Mouse (Mus musculus): Measurements from ENCODE around the gene Slc41a2. TPM values are rescaled to one million over a fixed set of nuclear protein-coding genes. Genes with fewer than 3 reads are reported as not detected.

The Slc41a2 gene
- total RNA-seq, 2 experiments from 2014 or later: 32.5 to 38.7 TPM

DNA sequence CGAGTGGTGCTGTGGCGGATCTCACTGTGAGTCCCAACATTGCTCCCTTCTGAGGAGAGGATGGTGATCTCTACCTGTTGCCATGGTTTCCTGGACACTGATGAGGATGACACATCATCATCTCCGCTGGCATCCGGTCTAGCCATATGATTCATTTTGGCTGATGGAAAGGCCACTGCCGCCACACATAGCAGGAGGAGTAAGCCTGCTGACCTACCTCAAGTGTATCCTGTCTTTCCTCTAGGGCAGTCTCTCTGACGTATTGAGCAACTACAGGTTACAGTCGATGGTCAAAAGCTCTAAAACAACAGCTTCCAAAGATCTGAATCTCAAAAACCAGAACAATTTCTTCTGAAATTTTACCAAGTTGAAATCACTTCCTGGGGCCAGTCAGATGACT, 16.8 kb downstream of the Slc41a2 start:
- intact Hi-C loops (cut with DNase I): no loop called here
- DNase-seq: no peak

DNA sequence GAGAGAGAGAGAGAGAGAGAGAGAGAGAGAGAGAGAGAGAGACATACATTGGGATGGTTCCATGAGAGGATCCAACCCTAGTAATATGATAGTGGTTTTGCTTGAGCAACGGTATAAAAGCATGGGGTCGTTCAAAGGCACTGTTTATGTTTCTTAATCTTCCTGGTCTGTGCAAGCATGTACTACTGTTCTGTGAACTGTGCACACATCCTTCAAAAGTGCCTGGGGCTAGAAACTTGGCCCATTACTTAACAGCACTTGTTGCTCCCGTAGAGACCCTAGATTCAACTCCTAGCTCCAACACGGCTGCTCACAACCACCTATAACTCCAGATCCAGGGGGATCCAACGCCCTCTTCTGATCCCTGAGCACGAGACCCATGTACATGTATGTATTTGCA, 17.3 kb downstream of the Slc41a2 start:
- intact Hi-C loops (cut with DNase I): no loop called here
- DNase-seq: no peak

DNA sequence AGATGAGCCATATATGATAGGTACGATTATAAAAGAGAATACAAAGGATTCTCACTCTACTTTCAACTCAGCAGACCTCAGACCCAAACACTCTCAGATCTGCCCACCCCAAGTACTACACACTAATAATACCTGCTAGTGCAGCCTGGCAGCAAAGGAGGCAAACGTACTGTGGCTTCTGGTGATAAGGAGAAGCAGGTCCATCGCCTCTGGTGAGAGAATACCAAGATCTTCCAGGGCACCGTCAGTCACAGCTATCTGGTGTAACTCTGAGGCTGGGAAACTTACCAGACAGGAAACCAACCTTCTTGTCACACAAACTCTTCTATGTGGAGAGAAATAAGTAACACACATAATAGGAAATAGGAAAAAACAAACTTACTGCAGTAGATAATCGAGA, 24.6 kb downstream of the Slc41a2 start:
- no peak for DNase-seq
- intact Hi-C loops (cut with DNase I): no loop called here

DNA sequence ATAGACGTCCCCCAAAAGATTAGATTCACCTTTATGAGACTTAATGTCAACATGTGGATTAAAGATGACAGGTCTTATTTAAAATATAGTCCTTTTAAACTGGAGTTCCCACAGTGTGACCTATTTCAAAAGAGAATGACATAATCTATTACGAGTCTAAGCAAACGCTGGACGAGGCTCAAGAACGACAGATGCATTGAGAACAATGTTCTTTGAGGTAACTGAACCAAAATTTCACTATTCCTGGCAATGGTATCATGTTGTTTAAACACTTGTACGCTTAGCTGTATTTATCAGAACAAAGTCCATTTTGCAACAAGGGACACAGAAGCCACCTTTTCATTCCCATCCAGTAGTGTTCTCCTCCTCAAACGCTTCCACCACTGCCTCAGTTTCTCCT, 27.3 kb downstream of the Slc41a2 start:
- intact Hi-C loops (cut with DNase I): no loop called here
- no peak for DNase-seq

DNA sequence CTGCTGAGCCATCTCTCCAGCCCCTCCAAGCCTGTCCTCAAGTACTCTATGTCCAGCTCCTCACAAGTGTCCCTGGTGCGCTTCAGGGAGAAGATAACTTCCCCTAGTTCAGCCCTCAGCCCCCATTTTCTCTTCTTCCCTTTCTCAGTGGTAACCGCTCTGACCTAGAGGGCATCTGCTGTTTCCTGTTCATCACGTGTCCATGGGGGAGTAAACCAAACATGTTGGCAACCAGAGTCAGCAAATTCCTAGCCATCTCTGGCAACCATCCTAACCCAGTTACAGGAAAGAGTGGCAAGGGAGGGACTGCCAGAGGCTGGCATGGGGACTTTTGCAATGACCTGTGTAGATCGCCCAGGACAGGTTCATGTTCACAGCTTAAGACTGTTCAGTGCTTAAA, 36.0 kb downstream of the Slc41a2 start:
- intact Hi-C loops (cut with DNase I): no loop called here
- DNase-seq: no peak

DNA sequence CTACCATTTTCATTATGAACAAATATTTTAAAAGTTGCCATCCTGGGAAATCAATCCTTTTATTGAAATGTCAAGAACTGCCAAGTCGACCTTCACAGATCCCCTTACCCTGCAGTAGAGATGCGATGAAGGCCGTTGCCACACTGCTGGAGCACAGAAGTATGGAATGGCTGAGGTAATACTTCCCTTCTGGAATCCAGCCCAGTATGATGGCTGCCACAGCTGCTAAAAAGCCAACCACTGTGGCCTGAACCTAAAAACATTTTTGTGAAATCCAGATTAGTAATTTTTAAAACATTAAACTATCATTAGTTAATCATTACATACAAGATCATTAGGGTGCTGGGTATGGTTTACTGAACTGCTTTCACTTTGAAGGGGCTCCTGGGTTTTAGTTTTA, 36.6 kb downstream of the Slc41a2 start:
- DNase-seq: no peak
- intact Hi-C loops (cut with DNase I): no loop called here

DNA sequence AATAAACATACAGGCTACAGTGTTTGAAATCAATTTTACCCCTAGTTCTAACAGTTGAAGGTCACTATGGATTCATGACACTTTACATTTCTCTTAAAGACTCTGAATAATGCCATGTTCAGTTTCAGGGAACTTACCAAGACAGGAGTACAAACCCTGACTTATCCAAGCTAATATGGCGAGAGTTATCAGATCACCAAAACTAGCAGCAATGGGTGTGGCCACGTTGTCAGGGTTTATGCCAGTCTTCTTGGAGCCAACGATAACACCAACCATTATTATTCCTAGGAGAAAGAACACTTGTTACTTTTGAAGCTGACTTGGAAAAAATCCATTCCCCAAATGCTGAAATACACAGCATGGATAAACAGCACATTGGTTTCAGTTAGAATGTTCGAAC, 40.7 kb downstream of the Slc41a2 start:
- intact Hi-C loops (cut with DNase I): no loop called here
- no peak for DNase-seq

DNA sequence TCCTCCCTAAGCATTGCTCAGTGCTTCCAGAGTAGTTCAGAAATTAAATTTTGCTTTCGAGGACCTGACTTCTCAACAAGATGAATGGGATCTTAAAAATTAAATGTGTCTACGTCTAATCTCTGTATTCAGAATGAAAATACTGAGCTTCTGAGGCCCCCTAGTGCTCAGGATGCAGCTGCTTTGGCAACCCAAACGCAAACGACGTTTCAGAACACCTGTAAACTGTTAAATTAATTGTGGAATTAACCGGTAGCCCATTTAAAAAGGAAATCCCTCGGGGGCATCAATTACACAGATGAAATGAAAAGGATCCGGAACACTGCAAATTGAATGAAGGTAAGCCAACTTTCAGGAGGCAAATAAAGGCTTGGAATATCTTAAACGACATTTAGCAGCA, 42.9 kb downstream of the Slc41a2 start:
- intact Hi-C loops (cut with DNase I): no loop called here
- no peak for DNase-seq

DNA sequence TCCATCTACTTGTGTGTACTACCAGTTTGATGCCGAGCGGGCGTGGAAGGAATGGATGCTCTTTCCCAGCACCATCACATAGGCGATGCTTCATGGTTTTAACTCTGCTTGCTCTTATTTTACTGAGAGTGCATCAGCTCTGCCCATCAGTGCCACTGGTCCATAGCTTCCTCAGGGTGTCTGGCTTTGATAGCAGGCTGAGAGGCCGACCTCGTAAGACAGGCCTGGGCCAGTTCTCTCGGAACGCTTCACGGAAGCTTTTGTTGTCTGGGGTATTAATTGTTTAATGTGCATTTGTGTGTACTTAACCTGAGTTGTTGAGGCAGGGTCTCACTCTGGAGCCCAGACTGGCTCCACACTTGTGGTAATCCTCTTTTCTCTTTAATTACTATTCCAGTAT, 44.3 kb downstream of the Slc41a2 start:
- DNase-seq: no peak
- intact Hi-C loops (cut with DNase I): no loop called here

DNA sequence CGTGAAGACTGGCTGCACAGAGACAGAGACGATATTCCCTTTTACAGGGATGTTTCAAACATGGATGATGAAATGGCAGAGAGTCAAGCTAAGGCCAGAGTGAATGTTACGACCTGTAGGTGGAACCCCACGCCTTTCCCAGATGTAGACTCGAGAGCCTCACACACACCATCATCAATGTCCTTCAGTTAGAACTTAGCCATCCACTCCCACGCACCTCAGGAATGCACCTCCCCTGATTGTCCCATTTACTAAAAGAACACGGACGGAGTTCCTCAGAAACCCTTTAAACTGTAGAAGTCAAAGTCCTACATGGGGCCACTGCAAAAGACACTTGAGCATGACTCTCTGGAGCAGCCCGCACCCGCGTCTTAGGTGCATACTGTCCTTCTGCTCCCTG, 46.0 kb downstream of the Slc41a2 start:
- no peak for DNase-seq
- intact Hi-C loops (cut with DNase I): no loop called here

DNA sequence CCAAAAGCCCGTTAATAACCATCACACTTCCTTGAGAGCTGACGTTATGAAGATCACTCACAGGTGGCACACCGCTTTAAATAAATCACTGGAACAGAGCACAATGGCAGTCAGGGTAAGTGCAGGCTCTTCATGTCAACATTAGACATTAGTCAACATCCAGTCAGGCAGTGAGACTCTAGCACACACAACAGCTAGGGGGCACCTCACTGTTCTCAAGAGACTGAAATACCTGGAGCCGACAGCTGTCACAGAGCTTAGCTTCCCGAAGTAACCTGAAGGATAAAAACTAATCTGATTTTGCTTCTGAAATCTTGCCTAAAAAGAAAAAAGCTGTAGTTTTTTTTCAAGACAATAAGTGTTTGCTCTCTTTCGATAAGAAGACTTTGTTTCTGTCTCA, 49.9 kb downstream of the Slc41a2 start:
- intact Hi-C loops (cut with DNase I): loop anchor here (5.0 kb wide), 1 partner anchor 381 kb away; no protein-coding TSS in a partner anchor

DNA sequence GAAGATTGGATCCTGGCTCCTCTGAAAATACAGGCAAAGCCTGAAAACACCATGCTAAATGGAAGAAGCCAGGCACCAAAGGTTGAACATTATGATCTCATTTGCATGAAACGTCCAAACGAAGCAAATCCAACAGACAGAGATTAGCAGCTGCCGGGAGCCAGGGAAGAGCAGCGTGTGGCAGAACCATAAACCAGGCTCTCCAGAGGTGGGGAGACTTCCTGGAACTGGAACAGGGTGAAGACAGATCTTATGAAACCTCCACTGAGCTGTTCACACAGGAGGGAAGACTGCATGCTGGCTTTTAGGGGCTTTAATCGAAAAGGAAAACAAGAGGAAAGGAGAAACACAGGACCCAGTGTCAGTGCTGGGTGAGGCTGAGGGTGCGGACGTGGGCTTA, 51.3 kb downstream of the Slc41a2 start:
- intact Hi-C loops (cut with DNase I): loop anchor here (5.0 kb wide), 1 partner anchor 379 kb away; no protein-coding TSS in a partner anchor
- DNase-seq: no peak

More for the DNA sequence above, 49.9 kb downstream of the Slc41a2 start:
- no peak for DNase-seq

DNA sequence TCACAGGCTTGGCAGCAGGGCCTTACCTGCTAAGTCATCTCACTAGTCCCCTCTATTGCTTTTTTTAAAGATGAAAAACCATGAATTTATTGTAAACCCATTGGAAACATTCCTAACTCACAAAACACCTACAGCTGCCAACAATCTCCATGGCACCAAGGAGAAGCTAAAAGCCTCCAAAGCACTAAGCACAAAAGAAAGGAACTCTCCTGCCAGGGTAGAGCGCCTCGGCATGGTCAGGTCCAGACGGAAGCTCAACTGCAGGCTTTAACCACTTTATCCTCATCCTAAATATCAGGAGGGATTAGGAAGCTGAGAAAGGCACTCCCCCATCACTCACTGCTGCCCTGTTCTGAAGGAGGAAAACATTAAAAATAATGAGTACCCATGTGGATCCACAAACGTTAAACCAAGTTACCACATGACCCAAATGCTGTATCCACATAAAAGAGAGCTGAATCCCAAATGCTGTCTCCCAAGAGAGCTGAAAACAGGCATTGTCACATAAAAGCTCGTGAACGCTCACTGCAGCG, 51.9 kb downstream of the Slc41a2 start:
- no peak for DNase-seq
- intact Hi-C loops (cut with DNase I): loop anchor here (5.0 kb wide), 1 partner anchor 378 kb away; no protein-coding TSS in a partner anchor

DNA sequence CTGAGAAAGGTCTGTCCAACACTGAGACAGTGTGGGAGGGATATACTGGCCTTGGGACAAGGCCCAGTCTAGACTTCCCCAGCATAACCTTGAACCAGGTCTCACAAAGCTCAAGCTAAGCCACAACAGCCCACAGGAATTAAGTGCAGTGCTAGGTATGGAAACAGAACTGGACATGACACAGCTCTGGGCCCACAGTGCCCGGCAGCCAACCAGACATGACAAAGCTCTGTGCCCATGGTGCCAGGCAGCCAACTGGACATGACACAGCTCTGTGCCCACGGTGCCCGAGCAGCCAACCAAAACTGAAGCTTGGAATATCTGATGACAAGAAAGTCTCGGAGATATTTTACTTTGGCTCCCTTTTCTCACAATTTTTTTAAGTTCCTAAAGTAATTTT, 52.8 kb downstream of the Slc41a2 start:
- intact Hi-C loops (cut with DNase I): loop anchor here (5.0 kb wide), 1 partner anchor 378 kb away; no protein-coding TSS in a partner anchor
- DNase-seq: peak; percentile 24

DNA sequence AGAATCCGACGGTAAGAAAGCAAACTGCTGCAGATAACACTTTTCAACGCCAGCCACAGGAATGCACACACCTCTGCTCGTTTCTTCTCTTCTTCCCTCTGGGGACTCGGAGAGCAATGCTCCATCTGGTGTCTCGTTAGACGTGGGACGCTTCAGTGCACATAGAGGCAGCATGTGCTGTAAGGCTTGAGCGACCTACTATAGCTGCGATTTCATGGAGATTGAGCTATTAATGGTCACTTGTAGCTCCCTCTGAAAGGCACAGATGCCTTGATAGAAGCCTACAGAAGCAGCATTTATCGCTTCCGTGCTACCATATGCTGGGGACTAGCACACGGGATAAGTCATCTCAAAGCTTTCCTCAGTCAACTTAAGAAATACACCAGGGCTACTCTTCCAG, 71.0 kb downstream of the Slc41a2 start:
- intact Hi-C loops (cut with DNase I): no loop called here
- DNase-seq: peak; percentile 50

DNA sequence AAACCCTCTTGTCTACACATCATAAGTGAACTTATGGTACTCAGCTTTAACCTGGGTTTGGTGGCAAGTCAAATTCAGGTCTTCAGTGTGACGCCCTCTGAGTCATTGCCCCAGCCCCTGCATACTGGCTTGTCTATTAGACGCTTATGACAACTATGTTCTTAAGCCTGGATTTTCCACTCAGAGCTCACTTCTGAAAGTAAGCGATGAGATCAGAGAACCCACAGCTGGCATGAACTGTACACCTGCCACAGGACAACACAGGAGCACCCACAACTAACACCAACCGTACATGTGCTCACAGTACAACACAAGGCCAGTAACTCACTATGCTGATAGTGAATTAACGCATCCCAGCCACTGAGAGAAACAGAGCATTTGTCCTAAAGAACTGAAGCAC, 71.4 kb downstream of the Slc41a2 start:
- intact Hi-C loops (cut with DNase I): no loop called here
- DNase-seq: no peak

DNA sequence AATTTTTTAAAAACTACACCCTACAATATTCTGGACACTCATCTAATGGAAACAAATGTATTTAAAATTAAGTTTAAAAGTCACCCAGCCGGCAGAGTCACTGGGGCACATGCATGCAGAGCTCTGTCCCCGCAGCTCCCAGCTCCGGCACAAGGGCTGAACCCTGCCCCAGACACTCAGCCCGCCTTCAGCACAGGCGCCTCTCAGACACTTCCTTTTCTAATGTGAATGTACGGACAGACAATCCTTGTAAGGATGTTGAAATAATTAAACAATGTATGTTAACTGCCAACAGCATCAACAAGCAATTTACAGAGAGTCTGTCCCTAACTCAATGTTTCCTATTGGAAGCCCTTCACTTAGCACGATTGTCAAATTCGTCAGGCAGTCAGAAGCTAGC, 73.0 kb downstream of the Slc41a2 start:
- intact Hi-C loops (cut with DNase I): no loop called here
- no peak for DNase-seq

DNA sequence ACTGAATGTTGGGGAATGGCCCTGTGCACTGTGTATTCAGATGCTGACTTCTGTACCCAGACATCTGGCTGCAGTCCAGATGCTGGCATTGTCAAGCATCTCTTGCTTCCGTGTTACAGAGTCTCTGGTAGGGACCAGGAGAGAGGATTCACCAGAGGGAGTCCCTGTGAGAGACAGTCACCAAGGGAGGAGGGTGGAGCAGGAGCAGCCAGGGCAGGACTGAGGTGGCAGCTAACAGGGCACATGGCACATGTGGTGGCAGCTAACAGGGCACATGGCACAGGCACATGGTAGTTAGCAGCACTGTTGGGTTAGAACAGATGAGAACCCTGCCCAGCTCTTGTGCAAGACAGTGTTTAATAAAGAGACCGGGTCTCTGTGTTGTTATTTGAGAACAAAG, 73.6 kb downstream of the Slc41a2 start:
- DNase-seq: no peak
- intact Hi-C loops (cut with DNase I): no loop called here

DNA sequence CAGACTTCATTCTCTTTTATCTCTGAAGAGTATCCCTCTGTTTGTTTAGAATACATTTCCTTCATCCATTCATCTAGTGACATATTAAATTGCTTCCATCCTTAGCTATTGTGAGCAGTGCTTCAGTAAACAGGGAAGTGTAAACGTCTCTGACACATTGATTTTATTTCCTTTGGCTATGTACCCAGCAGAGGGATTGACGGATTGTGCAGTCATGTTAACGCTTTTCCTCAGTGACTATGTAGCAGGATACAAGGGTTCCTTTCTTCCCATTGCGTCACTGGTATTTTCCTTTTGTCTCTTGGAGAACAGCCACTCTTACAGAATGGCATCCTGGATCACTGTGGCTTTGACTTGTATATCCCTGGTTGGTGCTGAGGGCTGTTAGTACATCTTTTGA, 76.4 kb downstream of the Slc41a2 start:
- DNase-seq: no peak

DNA sequence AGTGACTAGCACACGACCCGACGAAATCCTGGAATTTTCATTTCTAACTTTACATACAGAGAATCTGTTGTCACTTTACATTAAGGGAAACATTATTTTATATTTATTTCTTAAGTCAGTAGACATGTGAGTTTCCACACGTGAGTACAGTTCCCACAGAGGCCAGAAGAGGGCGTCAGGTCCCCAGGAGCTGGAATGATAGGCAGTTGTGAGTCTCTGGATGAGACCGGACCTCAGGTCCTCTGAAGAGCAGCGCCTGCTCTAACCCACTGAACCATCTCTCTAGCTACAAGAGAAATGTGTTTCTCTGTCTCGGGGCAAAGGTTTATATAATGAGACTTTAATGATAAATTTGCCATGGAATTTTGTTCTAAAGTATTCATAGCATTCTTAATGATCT, 86.3 kb downstream of the Slc41a2 start:
- peak; percentile 22 for DNase-seq
- intact Hi-C loops (cut with DNase I): no loop called here

More for the DNA sequence above, 76.4 kb downstream of the Slc41a2 start:
- intact Hi-C loops (cut with DNase I): no loop called here

DNA sequence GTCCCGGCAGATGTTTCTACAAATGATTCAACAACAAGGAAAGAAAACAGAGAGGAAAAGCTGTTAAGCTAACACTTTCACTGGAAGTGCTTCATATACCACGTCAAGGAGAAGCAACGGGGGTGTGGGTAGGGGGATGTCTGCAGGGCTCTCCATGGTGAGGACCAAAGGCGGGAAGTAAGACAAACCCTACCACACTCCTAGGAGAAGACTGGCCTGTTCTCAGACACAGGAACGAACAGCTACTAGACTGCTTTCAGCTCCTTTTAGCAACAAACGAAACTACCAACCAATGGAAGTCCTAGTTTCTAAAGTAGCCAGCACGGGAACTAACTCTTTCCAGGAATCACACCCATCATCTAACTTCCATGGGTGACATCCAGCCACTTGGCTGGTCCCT, 89.6 kb downstream of the Slc41a2 start:
- no peak for DNase-seq
- intact Hi-C loops (cut with DNase I): no loop called here

DNA sequence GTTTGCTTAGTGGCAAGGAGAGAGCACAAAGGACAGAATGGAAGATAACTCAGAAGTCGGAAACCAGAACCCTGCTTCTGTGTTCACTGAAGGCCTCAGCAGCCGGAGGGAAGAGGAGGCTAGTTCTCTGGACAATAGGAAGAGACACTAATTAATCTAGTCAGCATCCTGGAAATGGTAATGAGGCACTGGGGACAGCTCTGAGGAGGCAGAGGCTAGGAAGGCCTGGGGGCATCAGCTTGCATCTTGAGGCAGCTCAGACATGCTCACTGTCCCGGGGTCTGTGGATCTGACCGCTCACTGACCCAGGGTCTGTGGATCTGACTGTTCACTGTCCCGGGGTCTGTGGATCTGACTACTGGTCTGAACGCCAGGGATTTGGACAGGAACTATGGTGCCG, 92.0 kb downstream of the Slc41a2 start:
- intact Hi-C loops (cut with DNase I): no loop called here
- no peak for DNase-seq

DNA sequence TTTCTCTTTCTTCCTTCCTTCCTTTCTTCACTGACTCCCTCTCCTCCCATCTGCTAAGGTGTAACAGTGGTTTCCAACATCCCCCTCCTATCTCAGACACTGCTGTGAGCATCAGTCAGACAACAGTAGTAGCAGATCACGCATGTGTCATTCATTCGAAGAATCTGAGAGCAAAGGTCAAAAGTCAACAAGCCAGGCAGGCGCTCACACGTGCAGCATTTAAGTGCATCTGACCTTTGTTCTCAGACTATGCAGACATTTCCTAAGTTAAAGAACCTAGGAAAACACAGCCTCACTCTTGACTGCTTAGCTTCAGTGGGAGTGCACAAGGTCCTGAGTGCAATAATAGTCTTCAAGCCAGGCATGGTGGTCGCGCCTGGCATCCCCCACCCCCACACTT, 93.6 kb downstream of the Slc41a2 start:
- no peak for DNase-seq
- intact Hi-C loops (cut with DNase I): no loop called here

Measured in left cerebral cortex, postnatal 4 days (tissue).